Mouse (Mus musculus) embryonic fibroblast, embryonic 13.5 days (primary cell): ENCODE results near the gene Nktr. TPM values are rescaled to one million over a fixed set of nuclear protein-coding genes. Genes with fewer than 3 reads are reported as not detected.

Source experiments
- H3K27ac ChIP-seq: 2 replicates; pipeline ENCODE4 v1.5.1; 2012; ENCODE audit warnings: low read length, control low read depth, inconsistent platforms; ENCODE audit not compliant: insufficient read depth
- H3K4me1 ChIP-seq: 2 replicates; pipeline ENCODE4 v1.6.1; 2011; ENCODE audit warnings: low read length; ENCODE audit not compliant: control insufficient read depth, insufficient read depth
- H3K4me3 ChIP-seq: 2 replicates; pipeline ENCODE4 v1.5.1; 2011; ENCODE audit warnings: mild to moderate bottlenecking, control low read depth, low read length; ENCODE audit not compliant: insufficient read depth
- CTCF ChIP-seq: IDR thresholded peaks from 2 replicates; pipeline ENCODE4 v1.5.1; 2011; ENCODE audit warnings: mild to moderate bottlenecking, control low read depth, low read length, moderate library complexity, borderline replicate concordance; ENCODE audit not compliant: insufficient read depth
- POLR2A ChIP-seq: IDR thresholded peaks from 2 replicates; pipeline ENCODE4 v1.6.1; 2011; ENCODE audit warnings: low read depth, mild to moderate bottlenecking, control low read depth, low read length, moderate library complexity
- polyA plus RNA-seq: library from polyadenylated mRNA; stranded (reverse); fragments of >200 nt; gene quantifications from 2 replicates; pipeline ENCODE4 v1.2.4, GENCODE M21; 2011; ENCODE audit warnings: low read depth; ENCODE audit not compliant: missing spikeins, insufficient read length

Gene Nktr
- polyA plus RNA-seq, 1 experiment = 169 TPM

DNA sequence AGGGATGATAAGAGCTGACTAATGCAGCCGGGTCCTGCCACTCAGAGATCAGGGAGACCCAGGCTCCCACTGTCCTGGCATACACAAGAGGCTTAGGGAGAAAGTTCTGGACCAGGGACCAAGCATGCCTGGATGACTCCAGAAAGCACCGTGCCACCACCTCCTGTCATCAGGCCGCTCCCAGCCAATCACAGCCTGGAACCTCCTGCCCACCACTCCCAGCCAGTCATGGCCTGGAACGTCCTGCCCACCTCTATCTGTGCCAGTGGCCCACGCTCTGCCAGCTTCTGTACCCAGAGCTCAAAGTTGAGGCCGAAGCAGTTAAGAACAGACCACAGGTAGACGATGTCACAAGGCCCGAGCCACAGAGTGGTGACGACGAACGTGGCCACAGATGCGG is 65.8 kb downstream of the Nktr start:
- TF ChIP-seq POLR2A (no peak), CTCF (no peak)
- Histone ChIP-seq H3K4me3 (no peak overlapping the region), H3K27ac (no peak overlapping the region), H3K4me1 (no peaks in the 10 kb centered on the region)

DNA sequence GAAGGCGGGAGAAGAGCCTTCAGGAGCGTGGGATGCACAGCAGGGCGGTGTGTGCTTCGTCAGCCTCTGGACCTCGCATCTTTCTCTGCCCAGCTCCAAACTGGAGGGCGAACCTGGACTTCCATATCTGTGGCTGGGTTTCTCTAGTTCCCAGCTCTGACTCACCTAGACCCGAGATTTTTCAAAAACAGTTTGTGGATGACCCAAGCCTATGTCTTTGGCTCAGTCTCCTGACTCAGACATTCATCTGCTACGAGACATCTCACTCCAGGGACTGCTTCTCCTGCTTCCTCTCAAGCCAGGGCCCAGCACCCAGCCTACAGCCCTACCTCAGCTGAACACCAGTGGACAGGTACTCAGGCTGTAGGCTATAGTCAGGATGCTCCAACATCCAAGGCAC is 66.3 kb downstream of the Nktr start:
- Histone ChIP-seq H3K27ac (no peak overlapping the region), H3K4me3 (no peak overlapping the region), H3K4me1 (no peaks in the 10 kb centered on the region)
- TF ChIP-seq POLR2A (no peak), CTCF (no peak)

GRCm38 (mm10) chr9:121786359-121786758 is 67.4 kb downstream of the Nktr start:
- Histone ChIP-seq H3K4me3 (no peak overlapping the region), H3K4me1 (no peaks in the 10 kb centered on the region), H3K27ac (no peak overlapping the region)
- no peak for TF ChIP-seq CTCF
- TF ChIP-seq POLR2A = no peak

DNA sequence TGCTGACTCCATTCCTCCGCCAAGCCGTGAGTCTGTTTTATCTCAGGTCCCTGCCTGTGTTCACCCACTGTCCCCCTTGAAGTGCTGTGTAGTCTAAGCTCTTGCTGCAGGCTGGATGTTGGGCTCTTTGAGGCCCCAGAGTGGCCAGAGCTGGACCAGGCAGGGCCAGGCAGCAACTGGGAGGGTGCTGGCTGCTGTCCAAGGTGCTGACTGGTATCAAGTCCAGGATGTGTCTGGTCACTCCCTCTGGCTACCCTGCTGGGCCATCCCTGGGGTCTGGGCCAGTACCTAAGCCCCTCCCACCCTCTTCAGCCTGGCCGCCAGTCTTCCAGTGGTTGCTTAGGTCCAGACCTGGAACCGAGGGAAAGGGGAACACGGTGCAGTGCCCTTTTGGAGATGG is 72.2 kb downstream of the Nktr start:
- TF ChIP-seq CTCF (no peak), POLR2A (no peak)

DNA sequence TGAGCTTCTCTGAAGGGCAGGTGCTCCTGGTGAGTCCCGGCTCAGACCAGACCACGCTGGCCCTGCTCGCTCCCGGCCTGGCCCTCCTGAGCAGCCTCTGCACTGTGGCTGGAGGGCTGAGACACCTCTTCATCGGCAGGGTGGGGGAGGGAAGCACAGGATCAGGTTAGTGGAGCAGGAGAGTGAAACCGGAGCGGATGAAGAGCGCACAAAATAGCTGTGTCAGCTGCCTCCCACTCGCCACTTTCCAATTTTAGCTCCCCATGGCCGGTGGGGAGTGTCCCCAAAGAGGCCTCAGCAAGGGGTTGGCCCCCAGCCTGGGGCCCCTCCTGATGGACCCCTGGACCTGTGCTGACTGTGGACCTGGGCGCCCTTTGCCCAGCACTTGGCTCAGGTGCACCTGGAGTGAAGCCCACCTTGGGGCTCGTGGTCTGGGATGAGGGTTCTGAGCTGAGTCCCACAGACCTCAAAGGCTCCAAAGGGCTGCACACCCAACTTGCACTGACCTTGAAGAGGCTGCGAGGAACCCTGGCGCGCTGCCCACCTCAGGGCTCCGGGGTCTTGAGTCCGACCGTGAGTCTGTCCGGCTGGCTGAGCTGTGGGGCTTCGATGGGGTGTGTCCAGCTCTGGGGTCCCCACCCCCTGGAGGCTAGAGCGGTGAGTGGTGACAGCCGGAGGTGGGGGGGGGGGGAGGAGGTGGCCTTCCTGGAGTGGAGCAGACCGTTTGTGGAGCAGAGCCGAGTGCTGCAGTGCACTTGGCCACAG is 73.0 kb downstream of the Nktr start, which contains the start of gene Hhatl:
Gene Hhatl (minus strand): TSS at position 751 of the 765 bp plus-strand sequence.
- Histone ChIP-seq H3K27ac (no peak within 1 kb of the TSS), H3K4me1 (no peaks in the 10 kb centered on the region)
- TF ChIP-seq CTCF (no peak), POLR2A (no peak)

More for the DNA sequence above, 72.2 kb downstream of the Nktr start:
- H3K27ac ChIP-seq = no peak overlapping the region
- H3K4me3 ChIP-seq = no peak overlapping the region
- H3K4me1 ChIP-seq = no peaks in the 10 kb centered on the region

GRCm38 (mm10) chr9:121794972-121795539 is 76.1 kb downstream of the Nktr start:
- no peak overlapping the region for H3K27ac ChIP-seq
- TF ChIP-seq CTCF (no peak), POLR2A (no peak)
- H3K4me3 ChIP-seq = no peak overlapping the region
- H3K4me1 ChIP-seq = no peaks in the 10 kb centered on the region

More for the DNA sequence above, 73.0 kb downstream of the Nktr start, which contains the start of gene Hhatl:
- H3K4me3 ChIP-seq = no peak within 1 kb of the TSS

- Histone ChIP-seq H3K4me1 (peaks cover 2% of the 10 kb centered on the region; the same call in 1 of the 2 replicates), H3K4me3 (no peak overlapping the region), H3K27ac (no peak overlapping the region)
- TF ChIP-seq POLR2A (no peak), CTCF (no peak)
These were observed 78.8 kb downstream of the Nktr start for GRCm38 (mm10) chr9:121797722-121798121.

DNA sequence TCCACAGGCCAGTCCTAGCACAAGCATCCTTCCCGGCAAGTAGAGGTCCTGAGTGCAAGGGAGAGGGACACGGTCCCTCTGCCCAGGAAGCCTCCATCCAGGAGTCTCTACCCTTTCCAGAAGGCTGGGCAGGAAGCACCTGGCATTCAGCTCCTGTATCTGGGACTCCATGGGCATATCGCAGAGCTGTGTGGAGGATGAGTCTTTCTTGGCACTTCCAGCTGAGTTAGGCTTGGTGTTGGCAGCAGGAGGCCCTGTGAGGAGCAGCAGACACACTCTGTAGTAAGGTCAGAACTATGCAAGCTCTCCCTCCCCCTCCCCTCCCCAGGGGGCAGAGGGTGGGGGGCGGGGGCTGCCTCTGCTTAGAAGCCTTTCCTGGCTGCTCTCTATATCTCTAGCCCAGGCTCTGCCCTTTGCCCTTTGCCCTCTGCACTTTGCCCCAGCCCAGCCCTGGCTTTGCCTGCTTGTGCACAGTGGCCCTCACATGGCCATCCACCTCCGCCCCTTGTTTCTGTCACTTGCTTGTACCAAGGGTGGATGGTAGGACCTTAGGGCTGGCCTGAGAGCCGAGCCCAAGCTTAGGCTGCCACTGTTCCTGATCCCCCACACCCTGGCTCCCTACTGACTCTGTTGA is 80.0 kb downstream of the Nktr start:
- H3K4me1 ChIP-seq = peaks cover 12% of the 10 kb centered on the region
- no peak for TF ChIP-seq CTCF
- no peak for TF ChIP-seq POLR2A
- H3K27ac ChIP-seq = no peak overlapping the region
- H3K4me3 ChIP-seq = no peak overlapping the region

GRCm38 (mm10) chr9:121802747-121803146 is 83.8 kb downstream of the Nktr start:
- H3K27ac ChIP-seq = no peak overlapping the region
- H3K4me1 ChIP-seq = peaks cover 12% of the 10 kb centered on the region
- TF ChIP-seq CTCF (no peak), POLR2A (no peak)
- no peak overlapping the region for H3K4me3 ChIP-seq

Other genes with a start within 250 kb of the Nktr start
- gene Cck, start 223.5 kb upstream of the Nktr start, polyA plus RNA-seq = 4.6 and 15.0 TPM in 2 replicates
- not detected in 2 replicates for gene Lyzl4, start 77.1 kb upstream of the Nktr start, polyA plus RNA-seq
- 0.14 TPM in 1 of 2 replicates, not detected in the other for gene Vipr1, start 76.5 kb upstream of the Nktr start, polyA plus RNA-seq
- 9.3 and 11.2 TPM in 2 replicates for gene Sec22c, start 13.7 kb upstream of the Nktr start, polyA plus RNA-seq
- gene Ss18l2, start 8.8 kb upstream of the Nktr start, polyA plus RNA-seq = 46.9 and 59.7 TPM in 2 replicates
- 30.4 and 36.6 TPM in 2 replicates for gene Zfp651, start 40.2 kb downstream of the Nktr start, polyA plus RNA-seq
- not detected in 2 replicates for gene Klhl40, start 58.4 kb downstream of the Nktr start, polyA plus RNA-seq
- gene Hhatl, start 73.3 kb downstream of the Nktr start, polyA plus RNA-seq = not detected in 2 replicates
- not detected in 2 replicates for gene Ccdc13, start 120.3 kb downstream of the Nktr start, polyA plus RNA-seq
- gene Higd1a, start 139.2 kb downstream of the Nktr start, polyA plus RNA-seq = 96.1 and 101 TPM in 2 replicates
- not detected in 2 replicates for gene Ackr2, start 179.2 kb downstream of the Nktr start, polyA plus RNA-seq
- not detected in 2 replicates for gene Cyp8b1, start 197.1 kb downstream of the Nktr start, polyA plus RNA-seq
- 0.98 TPM in 1 of 2 replicates, not detected in the other for gene Fam198a, start 231.8 kb downstream of the Nktr start, polyA plus RNA-seq